In genomic region chr4:141599251-141600141, GRCm38 (mm10) we compare ENCODE assay signal across 8 mouse cellular contexts. TPM values are rescaled to one million over a fixed set of nuclear protein-coding genes. Genes with fewer than 3 reads are reported as not detected.
DNase-seq lines count a peak whose midpoint lies in the region; ATAC-seq and TF ChIP-seq lines count a peak whose summit lies in the region.

No protein-coding gene starts in this region.

- H3K9ac ChIP-seq in intestine, embryonic 14.5 days (ENCODE audit: low read length): peak overlapping the region; percentile 92

- H3K27me3 ChIP-seq in thymus, adult 2 months (ENCODE audit: control insufficient read depth, insufficient read depth, low read length): peaks cover 5% of the 10 kb centered on the region; the same call in 1 of the 2 replicates
- no peaks in the 10 kb centered on the region for H3K27me3 ChIP-seq in intestine, embryonic 14.5 days (replicated peaks; ENCODE audit: control insufficient read depth, insufficient read depth, low read length)
- peaks cover 48% of the 10 kb centered on the region for H3K27me3 ChIP-seq in midbrain, embryonic 10.5 days (ENCODE audit: low read depth, poor library complexity, severe bottlenecking)

- no peaks in the 10 kb centered on the region for H3K9me3 ChIP-seq in intestine, embryonic 14.5 days (ENCODE audit: control insufficient read depth, low read length)
- H3K9me3 ChIP-seq in midbrain, embryonic 10.5 days (replicated peaks): no peaks in the 10 kb centered on the region

- peak overlapping the region; percentile 63 for H3K4me2 ChIP-seq in intestine, embryonic 14.5 days (ENCODE audit: low read length)

- no peak for TF ChIP-seq CTCF in thymus, adult 2 months (IDR thresholded peaks at IDR 0.05; ENCODE audit: borderline replicate concordance, control insufficient read depth, extremely low read depth, insufficient read depth, low read length, poor library complexity)
- TF ChIP-seq CTCF in embryonic fibroblast, embryonic 13.5 days (IDR thresholded peaks at IDR 0.05; ENCODE audit: borderline replicate concordance, insufficient read depth, low read length): no peak

- no peak overlapping the region for H3K27ac ChIP-seq in thymus, adult 2 months (ENCODE audit: control insufficient read depth, insufficient read depth, low read length)
- peak overlapping the region; percentile 78 for H3K27ac ChIP-seq in embryonic fibroblast, embryonic 13.5 days (ENCODE audit: insufficient read depth, low read length)
- peak overlapping the region; percentile 96 for H3K27ac ChIP-seq in intestine, embryonic 14.5 days (ENCODE audit: low read depth)
- peak overlapping the region; percentile 83 for H3K27ac ChIP-seq in midbrain, embryonic 10.5 days (replicated peaks)

- H3K36me3 ChIP-seq in thymus, adult 2 months (ENCODE audit: control insufficient read depth, insufficient read depth, low read length): no peaks in the 10 kb centered on the region
- peaks cover 12% of the 10 kb centered on the region for H3K36me3 ChIP-seq in intestine, embryonic 14.5 days (ENCODE audit: control insufficient read depth, insufficient read depth, low read length)
- no peaks in the 10 kb centered on the region for H3K36me3 ChIP-seq in midbrain, embryonic 10.5 days

- DNase-seq in thymus, postnatal 4 days: peak; percentile 28
- DNase-seq in thymus, adult 2 months: no peak
- peak; percentile 76 for DNase-seq in intestine, embryonic 14.5 days (ENCODE audit: low spot score)
- peak; percentile 55 for DNase-seq in midbrain, embryonic 10.5 days (ENCODE audit: low spot score)
- no peak for DNase-seq in ovary, postnatal 14 days (ENCODE audit: low spot score)
- no peak for DNase-seq in cerebellum, adult 11 months
- no peak for DNase-seq in natural killer cell, adult 2 months (ENCODE audit: low spot score in 2 of 2)

- ATAC-seq in intestine, embryonic 14.5 days (replicated peaks; ENCODE audit: low FRiP score, low TSS enrichment, low read depth): peak; percentile 36

- WGBS in thymus, adult 2 months: 8% methylated on average over 54 of the region's 57 CpGs
- under 1% methylated on average over 51 of the region's 57 CpGs for WGBS in intestine, embryonic 14.5 days
- under 1% methylated on average over 57 of the region's 57 CpGs for whole genome bisulfite sequencing in midbrain, embryonic 10.5 days

- no peaks in the 10 kb centered on the region for H3K4me1 ChIP-seq in thymus, adult 2 months (replicated peaks; ENCODE audit: control insufficient read depth, insufficient read depth, low read length)
- peaks cover 7% of the 10 kb centered on the region; the same call in 1 of the 2 replicates for H3K4me1 ChIP-seq in embryonic fibroblast, embryonic 13.5 days (ENCODE audit: control insufficient read depth, insufficient read depth, low read length)
- peaks cover 19% of the 10 kb centered on the region for H3K4me1 ChIP-seq in intestine, embryonic 14.5 days (replicated peaks; ENCODE audit: control insufficient read depth, insufficient read depth, low read length)
- peaks cover 45% of the 10 kb centered on the region for H3K4me1 ChIP-seq in midbrain, embryonic 10.5 days

- TF ChIP-seq POLR2A in thymus, adult 2 months (IDR thresholded peaks at IDR 0.05; ENCODE audit: control insufficient read depth, extremely low read depth, insufficient read depth, low read length, poor library complexity): no peak
- peak; percentile 30 for TF ChIP-seq POLR2A in embryonic fibroblast, embryonic 13.5 days (IDR thresholded peaks at IDR 0.05; ENCODE audit: low read depth, low read length)

- no peak overlapping the region; the same call in 1 of the 2 replicates for H3K4me3 ChIP-seq in thymus, adult 2 months (ENCODE audit: control insufficient read depth, insufficient read depth, low read length)
- peak overlapping the region; percentile 90 for H3K4me3 ChIP-seq in embryonic fibroblast, embryonic 13.5 days (ENCODE audit: insufficient read depth, low read length)
- H3K4me3 ChIP-seq in intestine, embryonic 14.5 days (ENCODE audit: low read depth, low read length): peak overlapping the region; percentile 81
- H3K4me3 ChIP-seq in midbrain, embryonic 10.5 days: peak overlapping the region; percentile 67

RNA-seq across cellular contexts. Expression of gene Fblim1, which starts 6.4 kb away (rescaled TPM):
- 9.5 and 16.2 TPM in 2 replicates for polyA plus RNA-seq in thymus, adult 2 months (2012; rRNA removed)
- polyA plus RNA-seq in embryonic fibroblast, embryonic 13.5 days (2011; ENCODE audit: insufficient read length, low read depth, missing spikeins): 72.4 and 90.1 TPM in 2 replicates
- 94.6 and 108 TPM in 2 replicates for polyA plus RNA-seq in intestine, embryonic 14.5 days (2014; fragmentation: Nextera tagmentation; extraction: Ambion mirVana)
- 24.5 and 27.5 TPM in 2 replicates for polyA plus RNA-seq in midbrain, embryonic 10.5 days (2016; fragmentation: Nextera tagmentation; extraction: Ambion mirVana)

RNA-seq across cellular contexts. Expression of gene Tmem82, which starts 18.9 kb away (rescaled TPM):
- polyA plus RNA-seq in thymus, adult 2 months (2012; rRNA removed): 1.2 and 2.8 TPM in 2 replicates
- polyA plus RNA-seq in embryonic fibroblast, embryonic 13.5 days (2011; ENCODE audit: insufficient read length, low read depth, missing spikeins): not detected in 2 replicates
- polyA plus RNA-seq in intestine, embryonic 14.5 days (2014; fragmentation: Nextera tagmentation; extraction: Ambion mirVana): 6.0 and 8.4 TPM in 2 replicates
- 0.98 and 1.3 TPM in 2 replicates for polyA plus RNA-seq in midbrain, embryonic 10.5 days (2016; fragmentation: Nextera tagmentation; extraction: Ambion mirVana)

RNA-seq across cellular contexts. Expression of gene Slc25a34, which starts 24.1 kb away (rescaled TPM):
- 2.6 and 12.3 TPM in 2 replicates for polyA plus RNA-seq in thymus, adult 2 months (2012; rRNA removed)
- polyA plus RNA-seq in embryonic fibroblast, embryonic 13.5 days (2011; ENCODE audit: insufficient read length, low read depth, missing spikeins): 0.19 TPM in 1 of 2 replicates, not detected in the other
- 0.17 and 0.26 TPM in 2 replicates for polyA plus RNA-seq in intestine, embryonic 14.5 days (2014; fragmentation: Nextera tagmentation; extraction: Ambion mirVana)
- polyA plus RNA-seq in midbrain, embryonic 10.5 days (2016; fragmentation: Nextera tagmentation; extraction: Ambion mirVana): 0.05 TPM in 1 of 2 replicates, not detected in the other

Comparison
In these comparisons a context has a peak if more than half of its experiments do, and no peak if none do; other contexts are left out.
1. DNase-seq: peak in thymus, postnatal 4 days (single experiment), intestine, embryonic 14.5 days (single experiment) and midbrain, embryonic 10.5 days (single experiment); none in thymus, adult 2 months (single experiment), ovary, postnatal 14 days (single experiment), cerebellum, adult 11 months (single experiment) and natural killer cell, adult 2 months (0 of 2).